Mouse (Mus musculus): ENCODE measurements around the gene Dhx38.

Gene Dhx38

GRCm38 (mm10) chr8:109565498-109566333, at the start of gene Dhx38, which contains the start of gene Txnl4b:
Gene Dhx38, minus strand, starts transcription at chr8:109565861.
Gene Txnl4b, plus strand, starts transcription at chr8:109565892.
- DNase-seq (ENCODE audit: low spot score): peak; percentile 97

- no peak for DNase-seq (ENCODE audit: low spot score)
These were observed 48.9 kb upstream of the Dhx38 start, which contains the start of gene Pkd1l3 for GRCm38 (mm10) chr8:109614243-109615210. Gene Pkd1l3, plus strand, starts transcription at chr8:109614517.

- no peak for DNase-seq (ENCODE audit: low spot score)
These were observed 43.5 kb upstream of the Dhx38 start for GRCm38 (mm10) chr8:109609153-109609502.

GRCm38 (mm10) chr8:109608271-109609152, 42.9 kb upstream of the Dhx38 start, which contains the start of gene Dhodh:
Gene Dhodh, minus strand, starts transcription at chr8:109608673.
- peak; percentile 96 for DNase-seq (ENCODE audit: low spot score)

GRCm38 (mm10) chr8:109607650-109608049, 42.0 kb upstream of the Dhx38 start:
- no peak for DNase-seq (ENCODE audit: low spot score)

- no peak for DNase-seq (ENCODE audit: low spot score)
These were observed 41.1 kb upstream of the Dhx38 start for GRCm38 (mm10) chr8:109606725-109607124.

- no peak for DNase-seq (ENCODE audit: low spot score)
These were observed 30.2 kb upstream of the Dhx38 start for GRCm38 (mm10) chr8:109595854-109596253.

GRCm38 (mm10) chr8:109593117-109593788, 27.6 kb upstream of the Dhx38 start:
- DNase-seq (ENCODE audit: low spot score): no peak

GRCm38 (mm10) chr8:109592164-109592563, 26.5 kb upstream of the Dhx38 start:
- DNase-seq (ENCODE audit: low spot score): no peak

GRCm38 (mm10) chr8:109591367-109591766, 25.7 kb upstream of the Dhx38 start:
- DNase-seq (ENCODE audit: low spot score): no peak

GRCm38 (mm10) chr8:109590901-109591300, 25.2 kb upstream of the Dhx38 start:
- DNase-seq (ENCODE audit: low spot score): no peak

- DNase-seq (ENCODE audit: low spot score): no peak
These were observed 21.4 kb upstream of the Dhx38 start for GRCm38 (mm10) chr8:109586972-109587504.

- DNase-seq (ENCODE audit: low spot score): no peak
These were observed 20.0 kb upstream of the Dhx38 start for GRCm38 (mm10) chr8:109585652-109586051.

GRCm38 (mm10) chr8:109584830-109585229, 19.2 kb upstream of the Dhx38 start:
- no peak for DNase-seq (ENCODE audit: low spot score)

GRCm38 (mm10) chr8:109584293-109584692, 18.6 kb upstream of the Dhx38 start:
- no peak for DNase-seq (ENCODE audit: low spot score)

- DNase-seq (ENCODE audit: low spot score): no peak
These were observed 13.2 kb upstream of the Dhx38 start, which contains the start of gene Hp for GRCm38 (mm10) chr8:109578900-109579301. Gene Hp, minus strand, starts transcription at chr8:109579172.

- no peak for DNase-seq (ENCODE audit: low spot score)
These were observed 10.7 kb upstream of the Dhx38 start for GRCm38 (mm10) chr8:109576311-109576710.

- DNase-seq (ENCODE audit: low spot score): no peak
These were observed 5.5 kb upstream of the Dhx38 start for GRCm38 (mm10) chr8:109571139-109571538.

GRCm38 (mm10) chr8:109564766-109565165, 895 bp downstream of the Dhx38 start:
- DNase-seq (ENCODE audit: low spot score): no peak

- no peak for DNase-seq (ENCODE audit: low spot score)
These were observed 1.8 kb downstream of the Dhx38 start for GRCm38 (mm10) chr8:109563881-109564280.

GRCm38 (mm10) chr8:109551663-109552062, 14.0 kb downstream of the Dhx38 start:
- no peak for DNase-seq (ENCODE audit: low spot score)

Data from testis, postnatal 14 days (tissue).